Mouse (Mus musculus): Measurements from ENCODE around the gene Prr11. TPM values are rescaled to one million over a fixed set of nuclear protein-coding genes. Genes with fewer than 3 reads are reported as not detected.

The Prr11 gene
- polyA plus RNA-seq, 1 experiment from 2014 or later, result 5.5 TPM

GRCm38 (mm10) chr11:87043052-87043451 lies 65.5 kb downstream of the Prr11 start:
- peaks cover 6% of the 10 kb centered on the region; the same call in 1 of the 2 replicates for H3K4me1 ChIP-seq (replicated peaks)
- H3K9me3 ChIP-seq (replicated peaks), result no peaks in the 10 kb centered on the region
- no peaks in the 10 kb centered on the region for H3K27me3 ChIP-seq
- WGBS (ENCODE audit: insufficient replicate concordance), result 57% methylated on average over 3 of the region's 3 CpGs
- H3K4me3 ChIP-seq (replicated peaks), result no peak overlapping the region
- no peak overlapping the region for H3K9ac ChIP-seq
- no peak overlapping the region for H3K27ac ChIP-seq (replicated peaks)
- no peak overlapping the region for H3K4me2 ChIP-seq
- ATAC-seq (ENCODE audit: insufficient read depth), result no peak
- H3K36me3 ChIP-seq (replicated peaks), result no peaks in the 10 kb centered on the region

GRCm38 (mm10) chr11:87039307-87039963 lies 69.1 kb downstream of the Prr11 start:
- H3K27ac ChIP-seq (replicated peaks), result no peak overlapping the region
- H3K36me3 ChIP-seq (replicated peaks), result no peaks in the 10 kb centered on the region
- no peaks in the 10 kb centered on the region for H3K9me3 ChIP-seq (replicated peaks)
- no peaks in the 10 kb centered on the region for H3K27me3 ChIP-seq
- H3K4me3 ChIP-seq (replicated peaks), result no peak overlapping the region
- no peak for ATAC-seq (ENCODE audit: insufficient read depth)
- 73% methylated on average over 9 of the region's 9 CpGs for WGBS (ENCODE audit: insufficient replicate concordance)
- 0 out of 2 replicates have a peak, but pooled peaks cover 3% of the 10 kb centered on the region for H3K4me1 ChIP-seq (replicated peaks)
- no peak overlapping the region for H3K9ac ChIP-seq
- H3K4me2 ChIP-seq, result no peak overlapping the region

MicroRNAs within 50 kb of the gene (microRNA counts, 519-probe panel; counts per million panel counts)
- microRNA mmu-miR-301a, result 3,869 counts per million, percentile 79 among the panel's probes with 10 or more counts

Small RNA genes within 50 kb of the gene (microRNA-seq; reads per million reads assigned to microRNA genes)
- 905 reads per million, percentile 76 among the genes with 10 or more reads in this experiment for gene Mir301

Other genes with a start within 250 kb of the Prr11 start
- 1.5 and 1.7 TPM in 2 replicates for gene Ypel2, start 115.0 kb downstream of the Prr11 start, polyA plus RNA-seq (2015; fragmentation: Nextera tagmentation; extraction: Ambion mirVana)
- 4.7 and 5.0 TPM in 2 replicates for gene Gdpd1, start 34.6 kb downstream of the Prr11 start, polyA plus RNA-seq (2015; fragmentation: Nextera tagmentation; extraction: Ambion mirVana)
- 6.9 and 7.6 TPM in 2 replicates for gene Smg8, start 21.9 kb downstream of the Prr11 start, polyA plus RNA-seq (2015; fragmentation: Nextera tagmentation; extraction: Ambion mirVana)
- gene Ska2, start 526 bp upstream of the Prr11 start, polyA plus RNA-seq (2015; fragmentation: Nextera tagmentation; extraction: Ambion mirVana), result 22.1 and 24.3 TPM in 2 replicates
- 16.3 and 17.5 TPM in 2 replicates for gene Trim37, start 18.4 kb upstream of the Prr11 start, polyA plus RNA-seq (2015; fragmentation: Nextera tagmentation; extraction: Ambion mirVana)

Measured in liver, embryonic 15.5 days (tissue).